Mouse (Mus musculus) liver, embryonic 14.5 days (tissue): ENCODE data around the gene Grin2c. TPM values are rescaled to one million over a fixed set of nuclear protein-coding genes. Genes with fewer than 3 reads are reported as not detected.

ENCODE experiments used
- ATAC-seq: fragments of 200-750 bp; cut with Nextera tagmentation; 2 replicates; pipeline ENCODE4 v1.8.0; 2017; ENCODE audit warnings: moderate number of reproducible peaks, mild to moderate bottlenecking, moderate library complexity; ENCODE audit not compliant: insufficient read depth
- DNase-seq, 3 experiments: peaks; one replicate each; pipeline ENCODE4 v3.0.0-alpha.2; 2012 to 2013; ENCODE audit warnings: low read depth in 3 of 3, low spot score in 3 of 3
- H3K27ac ChIP-seq: fragments of 300-500 bp; sonication (generic); 2 replicates; pipeline ENCODE4 v1.5.1; 2014; ENCODE audit warnings: moderate library complexity, mild to moderate bottlenecking, control low read depth, inconsistent platforms
- H3K27me3 ChIP-seq: fragments of 300-500 bp; sonication (generic); 2 replicates; pipeline ENCODE4 v1.6.1; 2014; ENCODE audit warnings: mild to moderate bottlenecking, low read length, moderate library complexity; ENCODE audit not compliant: control insufficient read depth, insufficient read depth
- H3K36me3 ChIP-seq: fragments of 300-500 bp; sonication (generic); replicated peaks from 2 replicates; pipeline ENCODE4 v1.6.1; 2014; ENCODE audit warnings: low read depth; ENCODE audit not compliant: control insufficient read depth, insufficient read depth
- H3K4me1 ChIP-seq, 2 experiments: fragments of 200-500 bp in 1 of 2; fragments of 300-500 bp in 1 of 2; sonication (generic) in 1 of 2; replicated peaks; 2 replicates each; pipeline ENCODE4 v1.6.1; 2012 to 2014; ENCODE audit warnings: antibody characterized with exemption in 1 of 2, inconsistent platforms in 1 of 2, low read length in 1 of 2; ENCODE audit not compliant: control insufficient read depth in 2 of 2, insufficient read depth in 2 of 2
- H3K4me2 ChIP-seq: fragments of 300-500 bp; sonication (generic); 2 replicates; pipeline ENCODE4 v1.6.1; 2014; ENCODE audit warnings: low read depth, mild to moderate bottlenecking, control low read depth, moderate library complexity
- H3K4me3 ChIP-seq, 2 experiments: fragments of 200-500 bp in 1 of 2; fragments of 300-500 bp in 1 of 2; sonication (generic) in 1 of 2; 2 replicates each; pipeline ENCODE4 v1.5.1; 2012 to 2014; ENCODE audit warnings: low read depth in 2 of 2, low read length in 2 of 2, mild to moderate bottlenecking in 2 of 2, control low read depth in 1 of 2, inconsistent platforms in 1 of 2, moderate library complexity in 1 of 2; ENCODE audit not compliant: insufficient read depth in 1 of 2
- H3K9ac ChIP-seq: fragments of 300-500 bp; sonication (generic); replicated peaks from 2 replicates; pipeline ENCODE4 v1.6.1; 2014; ENCODE audit warnings: mild to moderate bottlenecking, control low read depth, moderate library complexity
- H3K9me3 ChIP-seq: fragments of 300-500 bp; sonication (generic); 2 replicates; pipeline ENCODE4 v1.6.1; 2016; ENCODE audit warnings: low read length, mixed read lengths; ENCODE audit not compliant: control insufficient read depth
- CTCF ChIP-seq: IDR thresholded peaks from 2 replicates; pipeline ENCODE4 v1.5.1; 2016; ENCODE audit warnings: antibody characterized with exemption, low read depth, control low read depth
- EP300 ChIP-seq: IDR thresholded peaks from 2 replicates; pipeline ENCODE4 v1.6.1; 2016; ENCODE audit warnings: antibody characterized with exemption, low read depth
- WGBS: fragments of 180-500 bp; shearing (Covaris S2); extraction: QIAGEN DNeasy Blood & Tissue Kit; methylation state at CpG from one replicate; pipeline ENCODE4 v1.1.7; 2014; ENCODE audit not compliant: insufficient replicate concordance; 5-methylcytosine and 5-hydroxymethylcytosine counted together
- polyA plus RNA-seq, 2 experiments: library from polyadenylated mRNA; depleted of rRNA in 1 of 2; stranded (reverse) in 1 of 2; unstranded in 1 of 2; fragments of >200 nt; fragmentation: Nextera tagmentation in 1 of 2; extraction: Ambion mirVana in 1 of 2; gene quantifications; 2 replicates each; pipeline versions ENCODE4 v1.2.1 to v1.2.3; 2012 to 2014

Gene Grin2c
- polyA plus RNA-seq, 2 experiments = 0.05 to 0.17 TPM

GRCm38 (mm10) chr11:115271052-115271451 lies 4.0 kb upstream of the Grin2c start:
- Histone ChIP-seq H3K9me3 (no peaks in the 10 kb centered on the region), H3K27me3 (peaks cover 18% of the 10 kb centered on the region), H3K27ac (no peak overlapping the region), H3K36me3 (no peaks in the 10 kb centered on the region), H3K4me2 (no peak overlapping the region), H3K4me1 (peaks cover 0 to 10% of the 10 kb centered on the region in 2 experiments; a peak in 3 of 4 replicates), H3K4me3 (no peak overlapping the region), H3K9ac (no peak overlapping the region)
- ATAC-seq (no peak), DNase-seq (no peak)
- 73% methylated on average over 9 of the region's 9 CpGs for WGBS
- TF ChIP-seq EP300 (no peak), CTCF (no peak)

GRCm38 (mm10) chr11:115270148-115270861 lies 3.3 kb upstream of the Grin2c start:
- ATAC-seq (no peak), DNase-seq (peak in 2 of 3 experiments; percentile 37 to 42)
- WGBS = 31% methylated on average over 17 of the region's 19 CpGs
- no peak overlapping the region for H3K4me2 ChIP-seq
- H3K27ac ChIP-seq = no peak overlapping the region
- peak; percentile 96 for TF ChIP-seq CTCF
- no peak for TF ChIP-seq EP300
- H3K4me1 ChIP-seq = peaks cover 0 to 4% of the 10 kb centered on the region in 2 experiments; a peak in 3 of 4 replicates
- H3K9me3 ChIP-seq = no peaks in the 10 kb centered on the region
- H3K4me3 ChIP-seq = no peak overlapping the region
- H3K27me3 ChIP-seq = peaks cover 25% of the 10 kb centered on the region
- H3K36me3 ChIP-seq = no peaks in the 10 kb centered on the region
- H3K9ac ChIP-seq = no peak overlapping the region

GRCm38 (mm10) chr11:115269330-115270066 lies 2.5 kb upstream of the Grin2c start:
- ATAC-seq = no peak
- TF ChIP-seq CTCF = no peak
- no peak for TF ChIP-seq EP300
- H3K4me2 ChIP-seq = no peak overlapping the region

GRCm38 (mm10) chr11:115267958-115268357 lies 915 bp upstream of the Grin2c start:
- WGBS = 69% methylated on average over 11 of the region's 11 CpGs
- Histone ChIP-seq H3K36me3 (no peaks in the 10 kb centered on the region), H3K9me3 (no peaks in the 10 kb centered on the region), H3K9ac (no peak overlapping the region), H3K4me1 (no peaks in the 10 kb centered on the region), H3K4me3 (no peak overlapping the region), H3K27me3 (peaks cover 39% of the 10 kb centered on the region), H3K4me2 (no peak overlapping the region), H3K27ac (no peak overlapping the region)
- TF ChIP-seq EP300 = no peak
- no peak for TF ChIP-seq CTCF
- DNase-seq = no peak
- ATAC-seq = no peak

More at GRCm38 (mm10) chr11:115269330-115270066, 2.5 kb upstream of the Grin2c start:
- H3K4me1 ChIP-seq = no peaks in the 10 kb centered on the region
- H3K4me3 ChIP-seq = no peak overlapping the region
- no peak for DNase-seq
- no peak overlapping the region for H3K9ac ChIP-seq
- no peak overlapping the region for H3K27ac ChIP-seq
- peaks cover 33% of the 10 kb centered on the region for H3K27me3 ChIP-seq
- WGBS = 76% methylated on average over 27 of the region's 27 CpGs
- H3K9me3 ChIP-seq = no peaks in the 10 kb centered on the region
- no peaks in the 10 kb centered on the region for H3K36me3 ChIP-seq

DNA sequence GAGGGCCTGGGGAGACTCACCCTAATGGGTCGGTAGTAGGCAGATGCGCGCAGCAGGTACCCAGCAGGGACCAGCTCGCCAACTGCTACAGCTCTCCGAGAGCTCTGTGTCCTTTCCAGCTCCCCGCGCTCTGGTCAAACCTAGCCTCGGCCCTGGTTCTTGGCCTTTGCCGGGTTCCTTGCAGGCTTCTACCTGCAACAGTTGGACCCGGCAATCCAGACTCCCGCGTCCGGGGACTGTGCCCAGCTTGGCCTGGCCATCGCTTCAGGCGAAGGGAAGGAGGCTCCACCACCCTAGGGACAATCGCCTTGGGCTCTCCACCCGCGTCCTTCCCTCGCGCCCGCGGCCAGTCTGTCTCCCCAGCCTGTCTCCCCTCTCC lies 654 bp downstream of the Grin2c start:
- Histone ChIP-seq H3K4me1 (no peaks in the 10 kb centered on the region), H3K9ac (no peak overlapping the region), H3K4me2 (peak overlapping the region; percentile 31; the same call in 1 of the 2 replicates), H3K36me3 (no peaks in the 10 kb centered on the region), H3K9me3 (no peaks in the 10 kb centered on the region), H3K4me3 (0 out of 4 replicates have a peak overlapping the region, but pooled peaks of 1 of the 2 experiments have one; percentile 1), H3K27me3 (peaks cover 45% of the 10 kb centered on the region), H3K27ac (no peak overlapping the region)
- DNase-seq (no peak), ATAC-seq (no peak)
- TF ChIP-seq EP300 (no peak), CTCF (no peak)
- WGBS = 4% methylated on average over 22 of the region's 22 CpGs
